Mouse (Mus musculus) thymus, postnatal 25 days (tissue): Measurements from ENCODE around the gene Herc1.
A peak's percentile ranks its signal among the peaks of the same experiment; 100 is the strongest.

ENCODE experiments used
- DNase-seq: peaks from one replicate; pipeline ENCODE4 v3.0.0; 2022

Herc1 gene

DNA sequence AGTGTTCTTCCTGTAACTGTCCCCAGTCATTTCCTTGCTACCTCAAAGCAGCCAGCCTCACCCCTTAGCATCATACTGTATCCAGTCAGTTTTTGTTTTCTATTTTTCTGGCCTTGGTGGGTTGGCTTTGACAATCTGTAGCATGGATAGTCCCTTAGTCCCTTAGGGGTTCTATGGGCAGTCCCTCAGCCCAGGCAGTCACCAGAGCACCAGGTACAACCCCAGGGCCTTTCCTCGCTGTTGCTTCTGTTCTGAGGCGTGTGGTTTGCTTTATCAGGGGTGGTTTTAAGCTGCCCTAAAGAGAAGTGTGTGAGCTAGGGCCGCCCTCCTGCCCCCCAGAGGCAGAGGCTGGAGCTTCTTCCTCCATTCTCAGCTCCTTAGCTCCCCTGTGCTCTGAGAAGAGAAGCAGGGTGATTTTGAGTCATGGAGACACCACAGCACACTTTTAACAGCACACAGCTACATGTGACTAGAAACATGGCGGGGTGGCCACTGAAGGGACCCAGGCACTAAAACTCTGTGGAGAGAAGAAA is 153.7 kb downstream of the Herc1 start:
- DNase-seq, result peak; percentile 58

- no peak for DNase-seq
Measured at GRCm38 (mm10) chr9:66504518-66504917, 154.3 kb downstream of the Herc1 start.

GRCm38 (mm10) chr9:66505141-66505917 is 155.1 kb downstream of the Herc1 start:
- peak; percentile 73 for DNase-seq

DNA sequence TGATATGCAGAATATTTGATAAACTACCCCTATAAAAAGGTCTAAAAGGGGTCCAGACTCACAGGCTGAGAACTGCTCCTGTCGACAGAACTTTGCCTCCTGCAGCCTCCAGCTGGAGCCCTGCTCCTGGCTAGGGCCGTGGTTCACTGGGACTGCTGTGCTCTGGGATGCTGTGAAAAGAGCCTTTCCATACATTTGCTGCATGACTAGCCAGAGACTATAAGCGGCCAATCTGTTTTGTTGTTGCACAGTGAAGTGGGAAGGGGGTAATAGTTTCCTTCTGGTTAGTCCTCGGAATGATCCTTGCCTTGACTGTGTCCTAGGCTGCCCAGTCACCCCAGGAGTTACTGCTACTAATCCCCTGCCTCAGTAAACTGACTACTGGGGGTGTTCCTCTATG is 155.8 kb downstream of the Herc1 start:
- no peak for DNase-seq

DNA sequence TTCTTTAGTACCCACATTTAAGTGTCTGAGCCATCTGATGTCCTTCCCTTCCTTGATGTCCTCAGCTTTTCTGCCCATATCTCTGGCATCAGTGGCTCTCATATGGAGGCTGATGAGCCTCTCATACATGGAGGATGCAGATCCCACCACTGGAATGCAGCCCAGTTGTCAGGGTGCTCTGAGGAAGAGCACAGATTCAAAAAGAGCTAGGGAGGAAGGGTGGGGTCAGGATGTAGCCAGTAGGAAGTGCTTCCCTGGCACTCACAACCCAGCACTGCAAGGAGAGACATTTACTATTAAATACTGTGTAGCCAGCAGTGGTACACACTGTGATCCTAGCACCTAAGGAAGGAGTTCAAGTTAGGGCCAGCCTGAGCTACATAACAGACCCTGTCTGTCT is 156.2 kb downstream of the Herc1 start:
- no peak for DNase-seq

DNA sequence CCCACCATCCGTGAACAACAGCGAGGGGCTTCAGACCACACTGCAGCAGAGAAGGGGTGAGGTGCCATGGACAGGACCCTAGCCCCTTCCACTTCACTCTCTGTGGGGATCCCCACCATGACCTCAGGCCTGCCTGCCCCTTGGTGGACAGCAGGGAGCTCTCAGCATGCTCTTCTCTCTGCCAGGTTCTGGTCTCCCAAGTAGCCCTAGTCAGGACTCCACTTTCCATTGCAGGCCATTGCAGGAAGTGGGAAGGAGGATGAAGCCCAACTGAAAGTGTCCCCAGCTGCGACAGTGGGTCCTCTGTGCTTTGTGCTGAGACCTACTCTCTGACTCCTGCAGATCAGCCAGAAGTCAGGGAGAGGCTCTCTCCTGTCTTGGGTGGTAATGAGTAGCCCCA is 157.4 kb downstream of the Herc1 start:
- DNase-seq, result no peak

DNA sequence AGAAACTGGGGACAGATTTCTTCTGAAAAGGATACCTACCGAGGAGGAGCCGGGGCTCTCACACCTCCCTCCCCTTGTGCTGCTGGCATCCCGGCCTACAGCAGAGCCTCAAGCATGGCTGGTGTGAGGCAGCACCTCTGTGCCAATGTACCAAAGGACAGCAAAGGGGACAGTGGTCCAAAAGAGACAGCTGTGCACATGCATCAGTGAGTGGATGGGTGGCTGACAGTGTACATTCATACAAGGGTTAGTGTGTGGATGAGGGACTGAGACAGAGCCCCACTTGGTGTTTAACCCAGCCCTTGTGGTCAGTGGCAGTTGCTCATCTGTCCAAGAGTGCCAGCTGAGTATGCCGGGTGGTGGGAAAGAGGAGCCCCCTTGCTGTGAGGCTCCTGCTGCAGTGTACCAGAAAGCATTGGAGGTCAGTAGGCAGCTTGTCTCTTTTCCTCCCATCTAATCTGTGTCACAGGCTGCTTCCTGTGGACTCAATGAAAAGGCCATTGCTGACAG is 158.7 kb downstream of the Herc1 start:
- no peak for DNase-seq

GRCm38 (mm10) chr9:66510351-66510841 is 160.1 kb downstream of the Herc1 start:
- no peak for DNase-seq

- DNase-seq, result peak; percentile 34
Measured at GRCm38 (mm10) chr9:66510944-66511343, 160.7 kb downstream of the Herc1 start.

DNA sequence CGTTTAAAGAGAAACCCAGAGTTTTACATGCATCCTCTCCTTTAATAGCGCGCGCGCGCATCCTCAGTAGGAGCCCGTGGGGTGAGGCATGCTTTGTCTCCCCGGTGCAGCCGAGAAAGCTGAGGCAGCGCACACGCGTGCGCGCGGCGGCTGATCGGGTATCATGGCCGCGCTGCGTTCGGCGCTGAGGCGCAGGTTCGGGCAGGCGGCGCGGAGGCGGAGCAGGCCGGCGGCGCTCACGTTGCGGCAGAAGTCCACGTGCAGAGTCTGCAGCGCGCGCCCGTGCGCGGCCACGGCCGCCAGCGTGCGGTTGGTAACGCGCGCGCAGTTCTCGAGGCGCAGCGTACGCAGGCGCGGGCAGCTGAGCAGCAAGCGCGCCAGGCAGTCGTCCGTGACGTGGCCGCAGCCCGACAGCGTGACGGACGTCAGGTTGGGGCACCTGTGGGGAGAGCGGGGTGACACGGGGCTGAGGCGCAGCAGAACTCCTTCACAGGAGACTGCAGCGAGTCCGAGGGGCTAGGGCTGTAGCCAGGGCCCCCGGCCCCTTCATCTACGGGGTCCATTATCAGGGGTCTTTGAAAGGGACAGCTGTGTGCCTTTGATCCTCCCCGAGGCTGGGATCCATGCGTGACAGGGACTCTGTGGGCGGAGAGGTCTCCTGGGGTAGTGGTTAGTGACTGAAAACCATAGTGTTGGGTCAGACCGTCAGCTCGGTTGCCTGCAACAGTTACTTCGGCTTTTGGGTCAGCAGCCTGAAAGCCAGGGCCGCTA is 161.5 kb downstream of the Herc1 start:
- peak; percentile 93 for DNase-seq

DNA sequence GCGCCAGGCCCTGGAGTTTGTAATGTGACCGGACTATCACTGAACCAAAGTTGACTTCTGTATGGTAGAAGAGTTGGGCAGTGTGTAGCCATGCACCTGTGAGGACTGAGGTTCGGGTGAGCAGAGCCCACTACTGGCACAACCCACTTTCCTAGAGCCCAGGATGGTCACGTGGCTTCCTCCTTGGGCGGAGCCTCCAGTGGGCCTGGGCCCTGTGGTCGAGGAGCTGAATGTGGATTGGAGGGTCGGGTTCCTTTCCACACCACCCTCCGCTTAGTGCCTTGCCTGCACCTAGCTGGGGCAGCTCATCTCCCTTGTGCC is 162.1 kb downstream of the Herc1 start:
- DNase-seq, result peak; percentile 89

- peak; percentile 47 for DNase-seq
Measured at GRCm38 (mm10) chr9:66513150-66513549, 162.9 kb downstream of the Herc1 start.

DNA sequence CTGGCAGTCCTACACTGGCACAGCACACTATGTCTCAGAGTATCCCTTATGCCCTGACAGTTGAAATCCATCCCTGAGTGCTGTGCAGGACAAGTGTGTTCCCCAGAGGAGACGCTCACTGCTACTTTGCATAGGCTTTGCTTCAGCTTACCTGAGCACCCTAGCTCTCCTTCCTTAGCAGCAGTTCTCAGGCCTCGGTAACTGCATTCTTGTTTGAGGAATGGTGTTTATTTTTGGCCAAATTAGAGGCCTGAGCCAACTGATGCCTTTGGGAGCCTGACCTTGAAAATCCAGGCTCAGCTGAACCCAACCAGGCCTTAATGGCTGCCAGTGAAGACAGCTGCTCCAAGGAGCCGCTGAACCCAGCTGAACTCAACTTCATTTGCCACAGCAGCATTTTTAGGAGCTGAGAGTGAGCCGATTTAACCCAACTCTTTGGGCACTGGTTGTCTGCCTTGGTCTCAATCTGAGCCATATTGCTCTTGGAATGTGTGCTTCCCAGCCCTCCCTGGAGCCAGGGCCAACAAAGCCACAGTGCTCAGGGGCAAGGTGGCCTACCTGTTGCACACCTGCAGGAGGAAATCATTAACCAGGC is 163.5 kb downstream of the Herc1 start:
- DNase-seq, result no peak

DNA sequence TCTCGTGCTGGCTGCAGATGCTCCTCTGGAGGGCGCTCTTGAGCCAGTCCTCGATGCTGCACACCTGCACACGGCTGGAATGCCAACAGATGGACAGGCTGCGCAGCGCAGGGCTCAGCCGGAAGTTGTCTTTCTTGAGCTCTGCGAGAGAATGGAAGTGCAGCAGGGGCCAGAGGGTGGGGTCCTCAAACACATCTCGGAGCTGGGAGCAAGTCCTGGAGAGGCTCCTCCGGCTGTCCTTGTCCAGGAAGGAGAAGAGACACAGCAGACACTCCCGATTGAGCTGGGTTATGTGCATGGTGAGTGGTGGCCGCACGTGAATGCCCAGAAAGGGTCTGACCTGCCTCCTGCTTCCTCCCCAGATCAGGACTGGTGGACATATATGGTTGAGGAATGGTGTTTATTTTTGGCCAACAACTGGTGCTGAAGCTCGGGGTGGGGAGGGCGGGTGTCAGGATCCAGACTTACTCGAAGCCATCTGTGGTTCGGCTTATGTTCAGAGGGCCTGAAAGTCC is 164.1 kb downstream of the Herc1 start, which contains the start of gene Fbxl22:
TSS of gene Fbxl22 (minus strand) at position 338 of the 515 bp plus-strand sequence.
- DNase-seq, result peak; percentile 55

- no peak for DNase-seq
Measured at GRCm38 (mm10) chr9:66515115-66515514, 164.9 kb downstream of the Herc1 start.

GRCm38 (mm10) chr9:66515680-66516210 is 165.5 kb downstream of the Herc1 start:
- no peak for DNase-seq

DNA sequence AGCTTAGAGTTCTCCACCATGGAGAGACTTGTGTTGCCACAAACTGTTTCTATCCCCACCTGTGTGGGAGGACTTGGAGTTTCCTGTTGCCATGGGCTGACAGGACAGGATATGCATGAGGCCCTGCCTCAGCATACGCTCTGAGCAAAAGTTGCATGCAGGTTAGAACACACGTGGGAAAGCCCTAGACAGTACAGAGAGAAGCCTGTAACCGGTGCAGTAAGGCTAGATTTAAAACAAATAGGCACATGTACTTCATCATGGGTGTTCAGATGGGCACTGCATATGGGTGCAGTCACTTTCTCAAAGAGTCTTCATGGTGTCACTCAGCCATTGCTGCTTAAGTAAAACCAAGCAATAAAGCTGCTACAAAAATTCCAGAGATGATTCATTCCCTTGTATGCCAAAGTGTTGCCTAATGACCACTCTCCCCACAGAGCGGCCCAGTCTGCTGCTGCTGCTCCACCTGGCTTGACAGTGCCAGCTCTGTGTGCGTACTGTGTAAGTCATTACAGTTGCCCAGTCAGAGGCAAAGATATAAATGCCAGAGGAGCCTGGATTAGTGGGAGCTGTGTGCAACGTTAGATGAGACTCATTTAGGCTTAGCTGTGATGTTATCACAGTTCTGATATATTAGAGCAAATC is 166.2 kb downstream of the Herc1 start:
- DNase-seq, result no peak

- no peak for DNase-seq
Measured at GRCm38 (mm10) chr9:66517746-66518145, 167.5 kb downstream of the Herc1 start.

- DNase-seq, result no peak
Measured at GRCm38 (mm10) chr9:66518251-66518650, 168.0 kb downstream of the Herc1 start.

DNA sequence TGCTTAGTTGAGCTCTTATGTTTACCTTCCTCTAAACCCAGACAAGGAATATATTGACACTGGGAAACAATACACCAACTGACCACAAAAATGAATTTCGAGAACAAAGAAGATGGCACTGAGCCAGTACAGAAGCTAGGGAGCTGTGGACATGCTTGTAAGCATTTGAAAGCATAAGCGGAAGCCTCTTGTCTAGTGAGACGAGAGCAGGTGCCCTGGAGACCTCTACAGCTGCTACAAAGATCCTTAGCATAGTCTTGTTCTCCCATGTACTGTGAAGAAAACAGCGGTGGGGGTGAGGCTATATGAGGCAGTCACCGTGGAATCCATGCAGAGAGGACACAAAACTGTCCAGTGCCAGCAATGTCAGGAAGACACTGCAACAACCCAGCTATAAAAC is 168.7 kb downstream of the Herc1 start:
- DNase-seq, result no peak

DNA sequence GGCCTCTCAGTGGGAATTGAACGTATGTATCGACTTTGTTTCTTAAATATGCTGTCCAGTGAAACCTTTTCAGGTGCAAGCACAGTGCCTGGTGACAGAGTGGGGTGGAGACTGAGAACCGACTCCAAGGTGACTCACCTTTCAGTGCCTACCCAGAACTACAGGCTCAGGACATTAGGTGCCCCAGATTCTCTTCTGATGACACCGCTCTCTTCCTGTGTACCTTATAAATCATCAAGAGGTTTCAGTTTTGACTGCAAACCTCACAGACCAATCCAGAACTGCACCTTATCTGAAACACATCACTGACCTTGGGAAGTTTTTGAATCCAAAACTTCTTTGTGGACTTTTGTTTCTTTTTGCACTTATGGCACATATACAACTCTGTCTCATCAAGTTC is 170.0 kb downstream of the Herc1 start:
- no peak for DNase-seq

DNA sequence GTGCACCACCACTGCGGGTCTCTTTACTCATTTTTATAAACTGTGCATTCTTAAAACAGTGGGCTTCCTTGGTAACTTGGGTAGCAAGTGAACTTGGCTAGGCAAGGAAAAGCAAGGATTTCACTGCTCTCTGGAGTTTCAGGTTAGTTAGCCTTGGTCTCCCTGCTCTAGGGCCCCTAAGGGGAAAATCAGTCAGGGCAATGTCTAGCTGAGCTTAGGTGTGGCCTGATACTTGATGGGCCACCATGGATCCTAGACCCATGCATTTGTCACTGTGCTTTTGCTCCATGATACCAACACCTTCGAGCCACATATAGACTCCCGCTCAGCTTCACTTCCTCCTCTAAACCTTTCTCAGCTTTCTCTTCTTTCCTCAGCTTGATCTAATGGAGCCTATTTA is 171.3 kb downstream of the Herc1 start:
- no peak for DNase-seq
